Mouse (Mus musculus) central nervous system, embryonic 14 days (tissue): Measurements from ENCODE around the gene Nek1. TPM values are rescaled to one million over a fixed set of nuclear protein-coding genes. Genes with fewer than 3 reads are reported as not detected.

Source experiments
- polyA plus RNA-seq: library from polyadenylated mRNA; depleted of rRNA; stranded (reverse); fragments of >200 nt; gene quantifications from 2 replicates; pipeline ENCODE4 v1.2.3, GENCODE M21; 2012; rRNA removed

Nek1 gene
- polyA plus RNA-seq, result 15.4 and 16.3 TPM in 2 replicates

DNA sequence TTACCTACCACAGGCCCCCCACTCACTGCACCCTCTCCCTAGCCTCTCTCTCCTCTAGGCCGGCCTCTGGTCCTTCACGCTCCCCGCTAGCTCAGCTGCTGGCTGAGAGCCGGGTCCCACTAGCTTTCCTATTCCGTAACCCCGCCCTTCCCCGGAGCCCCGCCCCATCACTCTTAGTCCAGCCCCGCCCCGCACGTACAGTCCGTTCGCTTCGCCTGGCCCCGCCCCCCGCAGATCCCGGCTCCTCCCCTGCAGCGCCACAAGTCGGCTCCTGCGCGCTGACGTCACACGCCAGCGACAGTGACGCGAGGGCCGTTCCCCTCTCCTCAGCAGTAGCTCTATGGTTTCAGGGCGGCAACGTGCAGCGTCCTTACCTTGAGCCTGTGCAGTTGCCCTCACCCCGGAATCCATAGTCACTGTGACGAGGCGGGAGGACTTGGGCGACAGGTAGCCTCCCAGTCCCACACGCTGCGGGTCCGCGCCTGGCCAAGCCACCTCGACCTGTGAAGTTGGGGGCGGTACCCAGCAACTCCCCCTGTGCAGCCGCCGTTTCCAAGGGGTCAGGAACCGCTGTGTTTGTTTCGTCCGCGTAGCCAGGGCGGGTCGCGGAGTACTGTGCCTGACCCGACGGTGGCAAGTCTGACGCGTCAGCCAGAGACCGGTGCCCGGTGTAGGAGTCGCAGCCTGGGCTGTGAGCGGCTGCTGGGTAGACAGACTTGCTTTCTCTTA is at the start of gene Nek1:
Nek1 (plus strand) TSS at position 286 of the 729 bp plus-strand sequence.

DNA sequence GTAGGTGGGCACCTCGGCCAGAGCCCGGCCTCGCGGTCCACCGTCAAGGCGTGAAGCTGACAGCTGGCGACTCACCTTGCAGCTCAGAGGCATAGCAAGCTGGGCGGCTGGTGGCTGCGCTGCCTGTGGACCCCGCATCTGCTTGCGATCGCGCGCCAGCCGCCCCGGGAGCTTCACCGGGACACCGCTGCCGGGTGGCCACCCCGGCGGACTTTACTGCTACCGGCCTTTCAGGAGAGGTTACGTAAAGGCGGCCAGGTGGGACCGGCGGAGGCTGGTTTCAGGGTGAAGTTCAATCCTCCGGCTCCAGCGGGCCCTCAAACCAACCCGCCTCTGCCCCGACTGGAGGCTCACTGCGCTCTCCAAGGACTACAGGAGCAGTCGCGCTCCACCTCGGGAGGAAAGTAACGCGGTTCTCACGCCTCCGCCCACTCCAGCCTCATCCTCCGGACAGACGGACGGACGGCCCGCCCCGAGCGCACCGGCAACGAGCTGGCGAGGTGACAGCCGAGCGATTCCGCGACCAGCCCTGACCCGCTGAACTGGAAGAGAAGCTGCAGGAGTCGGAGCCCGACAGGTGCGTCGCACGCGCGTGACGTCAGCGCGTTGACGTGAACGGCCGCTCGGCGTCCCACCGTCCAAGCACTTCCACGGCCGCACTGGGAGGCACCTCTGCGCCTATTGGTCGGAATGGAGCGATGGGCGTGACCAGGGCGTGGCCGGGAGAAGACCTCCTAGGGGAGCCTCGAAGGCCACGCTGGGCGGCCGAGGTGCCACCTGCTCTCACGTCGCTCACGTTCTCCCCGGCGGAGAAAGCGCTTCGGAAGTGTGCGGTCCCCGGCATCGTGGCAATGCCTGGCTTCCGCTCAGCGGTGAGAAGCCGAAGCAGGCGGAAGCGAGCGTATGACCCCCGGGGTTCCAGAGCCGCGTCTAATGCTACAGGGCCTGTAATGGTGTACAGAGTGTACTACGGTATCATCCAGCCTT is 10.0 kb upstream of the Nek1 start, which contains the start of gene Clcn3:
Clcn3 (minus strand) TSS at position 600 of the 987 bp plus-strand sequence.

Other genes with a start within 250 kb of the Nek1 start
- gene Hpf1, start 102.8 kb upstream of the Nek1 start, polyA plus RNA-seq, result 61.3 and 63.3 TPM in 2 replicates
- 33.0 and 37.8 TPM in 2 replicates for gene Clcn3, start 9.9 kb upstream of the Nek1 start, polyA plus RNA-seq
- 20.9 and 23.2 TPM in 2 replicates for gene Sh3rf1, start 230.7 kb downstream of the Nek1 start, polyA plus RNA-seq